Mouse (Mus musculus) adrenal gland, postnatal 36 days (tissue): ENCODE results near the gene Gm6525. TPM values are rescaled to one million over a fixed set of nuclear protein-coding genes. Genes with fewer than 3 reads are reported as not detected.

Experiments
- DNase-seq, 2 experiments: peaks; one replicate each; pipeline ENCODE4 v3.0.0; 2021; ENCODE audit warnings: mixed read lengths in 1 of 2
- long read RNA-seq, 2 experiments: library from polyadenylated mRNA; stranded (forward); transcript quantifications; one replicate each; pipeline ENCODE4 v2.0.0; 2021; ENCODE audit warnings: borderline sequencing depth in 2 of 2
- total RNA-seq, 2 experiments: library from RNA; stranded (reverse); gene quantifications; 2 replicates each; pipeline ENCODE4 v1.2.3; 2021

Gene Gm6525
- total RNA-seq = under 1 TPM in 1 of 2 experiments, not detected in 1; 0.50 TPM
- long read RNA-seq, experiment 1 = 0 reads
- long read RNA-seq, experiment 2 = 0 reads

DNA sequence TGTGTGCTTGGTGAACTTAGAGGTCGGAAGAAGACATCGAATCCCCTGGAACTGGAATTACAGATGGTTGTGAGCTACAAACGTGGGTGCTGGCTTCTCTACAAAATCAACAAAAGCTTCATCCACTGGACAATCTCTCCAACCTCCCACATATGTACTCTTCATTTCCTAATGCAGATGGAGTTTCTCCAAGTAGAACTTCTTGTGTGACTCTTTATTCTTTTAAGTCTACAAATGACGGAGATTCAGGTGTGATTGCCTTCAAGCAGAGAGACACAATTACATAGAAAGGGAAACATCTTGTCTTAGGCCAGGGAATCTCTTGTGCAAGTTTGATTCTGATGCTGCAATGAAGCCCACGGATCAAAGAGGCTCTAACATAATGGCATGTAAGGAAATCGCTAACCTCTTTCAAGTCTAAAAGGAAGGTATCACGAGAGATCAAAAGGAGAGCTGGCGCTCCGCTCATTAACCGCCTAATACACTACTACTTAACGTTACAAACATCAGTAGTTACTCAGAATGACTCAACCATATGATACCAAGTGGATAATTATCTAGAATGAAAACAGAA, at the start of gene Gm6525:
Gm6525 (plus strand) TSS at position 524 of the 574 bp plus-strand sequence.
- no peak for DNase-seq

- DNase-seq = no peak
Observed at GRCm38 (mm10) chr3:84125704-84126289, 48.1 kb upstream of the Gm6525 start.

GRCm38 (mm10) chr3:84126721-84127120, 47.2 kb upstream of the Gm6525 start:
- DNase-seq = no peak

DNA sequence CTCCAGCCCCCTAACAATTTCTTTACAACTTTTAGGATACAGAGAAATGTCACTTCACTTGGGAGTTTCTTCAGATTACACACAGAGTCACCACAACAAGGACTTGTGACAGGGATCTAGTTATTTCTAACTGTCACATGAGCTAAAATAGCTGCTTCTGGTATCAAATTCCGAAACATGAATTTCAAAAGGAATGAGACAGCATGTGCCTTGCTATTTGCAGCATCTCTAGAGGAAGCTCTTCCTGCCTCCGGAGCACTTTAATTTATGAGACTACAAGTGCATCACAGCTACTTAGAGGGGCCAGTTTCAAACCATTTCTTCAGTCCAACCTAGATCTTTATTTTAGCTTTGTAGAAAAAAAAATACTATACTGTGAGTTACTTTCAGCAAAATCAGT, 46.5 kb upstream of the Gm6525 start:
- no peak for DNase-seq

- peak; percentile 26 to 36 for DNase-seq
Observed at GRCm38 (mm10) chr3:84128871-84129870, 44.7 kb upstream of the Gm6525 start.

- peak in 1 of 2 experiments; percentile 18 for DNase-seq
Observed at GRCm38 (mm10) chr3:84130776-84131175, 43.1 kb upstream of the Gm6525 start.

DNA sequence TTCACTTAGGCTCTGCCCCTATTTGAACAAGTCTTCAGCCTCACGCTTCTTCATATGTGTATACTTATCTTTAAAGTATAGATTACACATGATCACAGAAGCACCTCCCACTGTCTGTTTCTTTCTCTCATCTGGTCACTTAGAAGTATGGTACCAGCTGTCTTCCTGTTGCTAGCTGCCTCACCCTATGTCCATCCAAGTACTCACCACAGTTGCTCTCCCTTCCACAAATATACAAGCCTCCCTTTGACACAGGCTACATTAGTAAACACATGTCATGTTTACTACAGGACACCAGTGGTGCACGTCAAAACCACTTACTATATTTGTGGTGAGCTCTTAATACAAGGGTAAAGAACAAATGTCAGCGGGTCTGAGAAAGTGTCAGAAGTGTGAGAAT, 42.5 kb upstream of the Gm6525 start:
- no peak for DNase-seq

- DNase-seq = peak; percentile 49 to 68
Observed at GRCm38 (mm10) chr3:84135387-84135786, 38.5 kb upstream of the Gm6525 start.

- no peak for DNase-seq
Observed at GRCm38 (mm10) chr3:84135933-84136332, 38.0 kb upstream of the Gm6525 start.

- DNase-seq = no peak
Observed at GRCm38 (mm10) chr3:84136509-84136908, 37.4 kb upstream of the Gm6525 start.

DNA sequence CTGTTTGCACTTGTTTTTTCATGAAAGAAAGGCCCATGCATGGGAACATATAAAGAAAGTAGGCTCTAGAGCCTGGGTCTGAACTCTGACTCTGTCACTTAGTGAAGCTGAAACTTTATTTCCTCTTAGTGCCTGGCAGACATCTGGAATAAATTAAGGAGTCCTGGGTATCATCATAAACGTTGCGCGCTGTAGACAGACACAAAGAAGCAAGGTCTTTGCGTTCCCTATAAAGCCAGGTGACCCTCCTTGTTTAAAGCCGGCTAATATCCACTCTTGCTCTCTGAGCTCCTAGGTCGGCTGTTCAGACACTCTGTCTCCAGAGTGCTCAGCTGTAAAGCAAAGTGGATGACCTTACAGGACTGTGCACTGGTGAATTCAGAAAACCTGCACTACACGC, 33.0 kb upstream of the Gm6525 start:
- DNase-seq = no peak

DNA sequence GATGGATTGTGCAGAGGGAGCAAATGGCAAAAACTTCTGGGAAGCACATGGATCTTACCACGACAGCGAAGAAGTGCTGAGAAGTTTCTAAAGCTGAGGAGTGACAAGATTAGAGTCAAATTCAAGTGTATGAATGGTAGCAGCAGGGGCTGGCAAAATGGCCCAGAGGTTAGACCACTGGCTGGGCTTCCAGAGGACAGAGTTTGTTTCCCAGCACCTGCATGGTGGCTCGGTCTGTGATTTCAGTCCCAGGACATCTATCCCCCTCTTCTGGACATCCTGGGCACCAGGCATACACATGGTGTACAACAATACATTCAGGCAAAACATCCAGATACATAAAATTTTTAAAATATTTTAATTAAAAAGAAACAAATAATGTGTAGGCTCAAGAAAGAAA, 24.1 kb upstream of the Gm6525 start:
- DNase-seq = no peak

DNA sequence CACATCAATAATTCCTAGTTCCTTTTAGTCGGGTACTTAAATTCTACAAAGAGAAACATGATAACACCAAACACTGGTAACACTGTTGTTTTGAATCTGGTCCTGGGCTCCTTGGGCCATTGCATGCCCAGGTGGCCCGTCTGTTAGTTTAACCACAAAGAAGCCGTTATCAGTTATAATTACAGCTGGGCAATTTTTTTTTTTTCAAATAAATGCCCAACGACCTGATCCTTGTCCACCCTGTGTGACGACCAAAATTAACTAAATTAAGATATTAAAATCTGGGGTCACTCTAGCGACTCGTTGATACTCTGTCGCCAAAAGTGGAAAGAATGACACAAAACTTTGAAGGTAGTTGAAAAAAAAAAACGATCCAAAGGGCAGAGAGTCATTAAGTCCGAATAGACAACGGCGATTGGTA, 19.2 kb upstream of the Gm6525 start:
- no peak for DNase-seq

DNA sequence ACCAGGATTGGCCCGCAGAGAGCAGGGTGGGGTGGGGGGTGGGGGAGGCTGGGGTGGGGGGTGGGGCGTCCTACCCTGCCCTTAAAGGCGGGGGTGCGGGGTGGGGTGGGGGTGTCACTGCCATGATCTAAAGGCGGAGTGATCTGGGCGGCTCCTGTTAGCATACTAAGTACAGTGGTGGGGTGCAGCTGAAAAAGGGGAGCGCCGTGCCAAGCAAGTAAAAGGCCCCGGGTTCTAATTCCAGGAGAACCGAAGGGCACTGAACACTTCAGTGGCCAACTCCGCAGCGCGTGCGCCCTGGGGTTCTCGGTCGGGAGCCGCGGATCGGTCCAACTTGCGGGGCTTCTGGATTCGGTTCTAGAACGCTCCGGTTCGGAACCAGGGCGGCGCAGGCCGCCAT, 18.8 kb upstream of the Gm6525 start:
- no peak for DNase-seq

DNA sequence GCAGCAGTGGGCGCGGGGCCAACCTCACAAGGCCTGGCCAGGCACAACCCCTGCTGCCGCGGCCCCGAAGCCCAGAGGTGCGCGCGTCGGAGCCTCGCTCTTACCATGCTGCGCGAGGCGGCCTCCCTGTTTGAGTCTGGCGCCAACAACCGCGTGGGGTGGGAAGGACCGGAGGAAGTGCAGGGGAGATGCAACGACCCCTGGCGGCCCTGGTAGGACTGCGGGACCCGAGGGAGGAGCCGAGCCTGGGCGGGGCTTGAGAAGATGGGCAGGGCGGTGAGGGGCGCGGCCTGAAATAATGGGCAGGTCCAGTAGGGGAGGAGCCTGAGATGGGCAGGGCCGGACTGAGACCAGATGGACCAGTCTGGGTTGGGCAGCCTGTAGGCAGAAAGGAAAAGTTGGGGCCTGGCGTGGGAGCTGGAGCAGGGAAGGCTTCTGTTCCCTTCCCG, 18.3 kb upstream of the Gm6525 start, which contains the start of gene Mnd1:
Mnd1 (minus strand) TSS at position 229 of the 449 bp plus-strand sequence.
- peak; percentile 99 for DNase-seq

GRCm38 (mm10) chr3:84156105-84156504, 17.8 kb upstream of the Gm6525 start:
- no peak for DNase-seq

GRCm38 (mm10) chr3:84157011-84157410, 16.9 kb upstream of the Gm6525 start:
- DNase-seq = no peak

- no peak for DNase-seq
Observed at GRCm38 (mm10) chr3:84157559-84158350, 16.1 kb upstream of the Gm6525 start.

GRCm38 (mm10) chr3:84165391-84165790, 8.5 kb upstream of the Gm6525 start:
- DNase-seq = no peak

- DNase-seq = no peak
Observed at GRCm38 (mm10) chr3:84166073-84166472, 7.8 kb upstream of the Gm6525 start.

- DNase-seq = no peak
Observed at GRCm38 (mm10) chr3:84168943-84169342, 5.0 kb upstream of the Gm6525 start.
